Mouse (Mus musculus): Measurements from ENCODE around the gene Ifitm1. TPM values are rescaled to one million over a fixed set of nuclear protein-coding genes. Genes with fewer than 3 reads are reported as not detected.
A peak's percentile ranks its signal among the peaks of the same experiment; 100 is the strongest.

Ifitm1 gene
- polyA plus RNA-seq, 1 experiment = 76.2 TPM

DNA sequence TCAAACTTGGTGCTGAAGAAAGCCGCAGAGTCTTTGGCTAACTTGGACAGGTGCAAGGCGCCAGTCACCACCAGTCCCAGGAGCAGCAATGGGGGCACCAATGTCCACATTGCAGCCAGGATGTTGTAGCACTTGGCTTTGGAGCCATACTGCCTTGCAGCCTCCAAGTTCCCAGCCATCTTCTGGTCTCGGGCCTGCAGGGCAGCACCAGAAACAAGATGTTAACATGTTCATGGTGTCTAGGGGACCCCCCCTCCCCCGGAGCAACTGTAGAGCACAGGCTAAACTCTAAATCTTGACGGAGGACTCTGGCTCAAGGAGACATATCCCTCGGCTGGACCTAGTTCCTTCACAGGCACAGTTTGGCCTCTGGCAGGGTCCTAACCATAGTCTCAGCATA is 17.8 kb upstream of the Ifitm1 start:
- TF ChIP-seq FLI1 (IDR thresholded peaks at IDR 0.05; ENCODE audit: low read length) = no peak
- H3K36me3 ChIP-seq (replicated peaks; ENCODE audit: low read length) = peaks cover 100% of the 10 kb centered on the region
- no peaks in the 10 kb centered on the region for H3K27me3 ChIP-seq (replicated peaks)
- H3K4me3 ChIP-seq (replicated peaks) = no peak overlapping the region
- H3K4me1 ChIP-seq = peaks cover 100% of the 10 kb centered on the region
- H3K9me3 ChIP-seq = no peaks in the 10 kb centered on the region

DNA sequence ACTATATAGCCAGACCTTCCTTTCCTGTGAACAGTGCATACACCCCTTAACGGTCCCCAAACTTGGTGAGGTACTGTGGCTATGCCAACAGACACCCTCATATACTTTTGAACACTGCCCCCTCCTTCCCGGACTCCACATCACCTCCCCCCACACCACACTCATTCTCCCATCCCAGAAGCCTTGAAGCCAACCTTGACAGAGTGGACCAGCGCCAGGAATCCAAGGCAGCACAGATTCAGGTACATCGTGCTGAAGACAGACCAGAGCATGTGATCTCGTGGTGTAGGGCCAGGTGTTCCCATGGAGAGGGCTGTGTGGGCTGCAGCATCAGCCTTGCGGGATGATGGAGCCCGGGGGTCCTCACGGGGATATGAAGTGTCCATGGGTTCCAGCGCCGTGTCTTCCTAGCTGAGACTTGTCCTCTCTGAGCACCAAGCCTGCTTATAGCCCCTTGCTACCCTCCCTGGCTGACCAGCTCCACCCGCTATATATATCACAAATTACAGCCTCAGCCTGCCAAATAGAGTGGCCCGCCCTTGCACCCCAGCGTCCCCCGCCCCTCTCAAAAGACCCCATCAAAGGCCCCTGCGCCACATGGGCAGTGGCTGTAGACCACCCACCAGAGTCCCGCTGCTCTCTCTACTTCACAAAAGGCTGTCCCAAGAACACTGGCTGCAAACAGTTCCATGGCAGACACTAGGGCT is 17.0 kb upstream of the Ifitm1 start, which contains the start of gene Ifitm5:
Gene Ifitm5 (minus strand): TSS at position 468 of the 707 bp plus-strand sequence.
- TF ChIP-seq FLI1 (IDR thresholded peaks at IDR 0.05; ENCODE audit: low read length) (no peak), GATA1 (IDR thresholded peaks at IDR 0.05; ENCODE audit: borderline replicate concordance, low read length) (no peak)
- peaks cover 100% of the 10 kb centered on the region for H3K4me1 ChIP-seq

DNA sequence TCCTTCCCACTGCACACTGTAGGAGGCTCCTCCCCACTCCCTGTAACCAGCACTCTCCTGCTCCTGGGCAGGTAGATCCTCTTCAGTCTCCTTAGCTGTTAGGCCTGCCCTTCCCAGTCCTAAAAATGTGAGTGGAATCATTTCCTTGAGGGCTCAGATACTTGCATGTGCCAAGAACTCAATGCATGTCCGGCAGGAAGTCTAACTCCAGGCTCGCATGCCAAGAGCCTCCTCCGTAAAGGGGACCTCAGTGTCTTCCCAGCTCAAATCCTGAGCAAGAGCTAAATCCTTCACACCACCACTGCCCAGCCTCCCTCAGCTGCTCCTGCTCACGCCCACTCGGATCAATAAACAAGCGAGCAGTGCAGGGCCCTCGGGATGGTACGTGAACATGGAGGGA is 16.0 kb upstream of the Ifitm1 start:
- no peaks in the 10 kb centered on the region for H3K9me3 ChIP-seq
- H3K27me3 ChIP-seq (replicated peaks) = no peaks in the 10 kb centered on the region
- peaks cover 99% of the 10 kb centered on the region for H3K4me1 ChIP-seq
- TF ChIP-seq FLI1 (IDR thresholded peaks at IDR 0.05; ENCODE audit: low read length) = no peak
- TF ChIP-seq GATA1 (IDR thresholded peaks at IDR 0.05; ENCODE audit: borderline replicate concordance, low read length) = no peak
- peaks cover 84% of the 10 kb centered on the region for H3K36me3 ChIP-seq (replicated peaks; ENCODE audit: low read length)
- H3K4me3 ChIP-seq (replicated peaks) = peak overlapping the region; percentile 19

More for the DNA sequence above, 17.0 kb upstream of the Ifitm1 start, which contains the start of gene Ifitm5:
- Histone ChIP-seq H3K27me3 (replicated peaks) (no peaks in the 10 kb centered on the region), H3K36me3 (replicated peaks; ENCODE audit: low read length) (peaks cover 95% of the 10 kb centered on the region), H3K4me3 (replicated peaks) (peak within 1 kb of the TSS; percentile 19), H3K9me3 (no peaks in the 10 kb centered on the region)

DNA sequence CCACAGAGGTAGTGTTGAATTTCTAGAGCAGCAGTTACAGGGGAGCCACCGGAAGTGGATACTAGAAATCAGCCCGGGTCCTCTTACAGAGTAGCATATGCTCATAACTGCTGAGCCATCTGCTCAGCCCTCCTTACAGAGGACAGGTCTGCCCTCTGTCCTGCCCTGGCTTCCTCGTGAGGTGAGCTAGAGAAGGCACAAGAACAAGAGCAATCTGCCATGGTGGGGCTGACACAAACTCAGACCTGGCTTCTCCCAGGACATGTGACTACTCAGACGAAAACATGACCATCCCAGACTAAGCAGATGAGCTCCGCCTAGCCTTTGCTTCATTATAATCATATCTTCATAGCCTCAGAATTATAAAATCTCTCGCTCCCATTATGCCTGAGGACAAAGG is 15.3 kb upstream of the Ifitm1 start:
- no peaks in the 10 kb centered on the region for H3K27me3 ChIP-seq (replicated peaks)
- peaks cover 77% of the 10 kb centered on the region for H3K36me3 ChIP-seq (replicated peaks; ENCODE audit: low read length)
- H3K4me3 ChIP-seq (replicated peaks) = no peak overlapping the region
- peaks cover 99% of the 10 kb centered on the region for H3K4me1 ChIP-seq
- no peaks in the 10 kb centered on the region for H3K9me3 ChIP-seq
- TF ChIP-seq GATA1 (IDR thresholded peaks at IDR 0.05; ENCODE audit: borderline replicate concordance, low read length) = no peak
- TF ChIP-seq FLI1 (IDR thresholded peaks at IDR 0.05; ENCODE audit: low read length) = no peak

DNA sequence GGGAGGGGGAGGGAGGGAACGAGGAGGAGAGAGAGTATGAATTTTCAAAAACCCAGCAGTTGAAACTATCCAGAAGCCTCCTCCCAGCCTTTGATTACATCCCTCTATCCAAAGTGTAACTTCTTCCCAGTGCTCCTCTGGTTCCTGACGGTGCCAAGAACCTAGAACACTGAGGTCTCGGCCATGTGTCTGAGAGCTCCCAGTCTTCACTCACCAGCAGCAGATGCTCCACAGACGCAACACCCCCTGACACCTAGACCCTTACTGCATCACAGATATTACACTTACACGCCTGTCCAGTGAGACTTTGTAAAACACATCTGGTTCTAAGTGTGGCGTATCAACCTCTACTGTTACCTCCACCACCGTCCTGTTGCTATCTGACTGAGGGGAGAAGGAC is 14.6 kb upstream of the Ifitm1 start:
- Histone ChIP-seq H3K27me3 (replicated peaks) (no peaks in the 10 kb centered on the region), H3K9me3 (no peaks in the 10 kb centered on the region), H3K4me3 (replicated peaks) (peak overlapping the region; percentile 64), H3K36me3 (replicated peaks; ENCODE audit: low read length) (peaks cover 70% of the 10 kb centered on the region), H3K4me1 (peaks cover 99% of the 10 kb centered on the region)
- TF ChIP-seq GATA1 (IDR thresholded peaks at IDR 0.05; ENCODE audit: borderline replicate concordance, low read length) (no peak), FLI1 (IDR thresholded peaks at IDR 0.05; ENCODE audit: low read length) (no peak)

DNA sequence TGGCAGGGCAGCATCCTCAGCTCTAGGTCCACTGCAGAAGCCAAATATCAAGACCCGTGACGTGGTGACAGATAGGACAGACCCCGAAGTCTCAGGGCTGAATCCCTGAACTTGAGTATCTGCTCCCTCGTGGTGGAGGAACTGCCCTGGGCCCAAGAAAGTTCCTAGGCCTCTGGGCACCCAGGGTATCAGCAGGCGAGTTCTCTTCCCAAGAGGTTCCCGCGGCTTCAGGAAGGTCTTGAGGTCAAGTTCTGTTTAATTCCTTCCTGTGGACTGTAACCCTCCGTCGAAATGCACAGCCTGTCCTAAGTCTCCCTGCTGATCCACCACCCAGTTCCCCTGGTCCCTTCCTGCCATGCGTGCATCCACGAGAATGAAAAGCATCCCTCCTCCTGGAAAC is 13.9 kb upstream of the Ifitm1 start:
- Histone ChIP-seq H3K36me3 (replicated peaks; ENCODE audit: low read length) (peaks cover 63% of the 10 kb centered on the region), H3K4me3 (replicated peaks) (peak overlapping the region; percentile 84), H3K27me3 (replicated peaks) (no peaks in the 10 kb centered on the region), H3K4me1 (peaks cover 97% of the 10 kb centered on the region), H3K9me3 (no peaks in the 10 kb centered on the region)
- TF ChIP-seq FLI1 (IDR thresholded peaks at IDR 0.05; ENCODE audit: low read length) (no peak), GATA1 (IDR thresholded peaks at IDR 0.05; ENCODE audit: borderline replicate concordance, low read length) (no peak)

DNA sequence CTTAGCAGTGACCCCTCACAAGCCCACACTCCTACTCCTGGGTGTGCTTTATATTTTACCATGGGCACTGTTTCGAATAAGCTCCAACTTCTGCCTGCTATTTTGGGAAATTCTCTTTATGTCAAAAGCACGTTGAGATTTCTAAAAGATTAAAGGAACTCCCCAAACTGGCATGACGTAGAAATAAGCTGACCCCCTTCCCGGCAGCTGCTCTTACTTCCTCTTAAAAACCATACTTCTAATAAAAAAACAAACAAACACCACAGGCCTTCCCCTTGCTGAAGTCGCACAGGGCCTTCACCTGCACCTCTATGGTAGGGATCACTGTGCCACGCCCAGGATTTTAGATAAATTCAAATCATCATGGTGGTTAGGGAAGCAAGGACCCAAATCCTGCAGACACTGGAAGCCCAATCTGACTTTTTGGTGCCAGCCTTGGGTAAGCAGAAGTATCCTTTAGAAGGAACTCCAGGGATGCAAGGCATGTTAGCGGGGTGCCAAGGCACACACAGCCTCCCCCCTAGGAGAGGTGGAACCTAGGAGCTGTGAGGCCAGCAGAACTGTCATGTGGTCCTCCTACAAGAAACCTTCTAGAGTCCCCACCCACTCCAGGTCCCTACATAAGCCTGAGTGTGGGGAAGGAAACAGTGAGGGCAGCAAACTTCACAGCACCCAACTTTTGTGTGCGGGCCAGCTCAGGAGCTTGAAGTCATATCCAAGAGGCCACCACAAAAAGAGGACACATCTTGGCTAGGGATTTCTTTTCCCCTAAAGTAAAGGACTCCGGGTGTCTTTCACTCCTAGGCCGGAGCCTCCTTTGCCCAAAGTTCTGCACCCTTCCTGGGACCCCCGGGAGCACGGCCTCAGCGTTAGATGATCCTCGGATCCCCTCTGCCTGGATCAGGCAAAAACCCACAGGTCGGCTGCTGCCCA is 13.0 kb upstream of the Ifitm1 start:
- Histone ChIP-seq H3K36me3 (replicated peaks; ENCODE audit: low read length) (peaks cover 54% of the 10 kb centered on the region), H3K4me1 (peaks cover 94% of the 10 kb centered on the region), H3K27me3 (replicated peaks) (no peaks in the 10 kb centered on the region), H3K9me3 (no peaks in the 10 kb centered on the region), H3K4me3 (replicated peaks) (peak overlapping the region; percentile 95)
- TF ChIP-seq FLI1 (IDR thresholded peaks at IDR 0.05; ENCODE audit: low read length) (no peak), GATA1 (IDR thresholded peaks at IDR 0.05; ENCODE audit: borderline replicate concordance, low read length) (no peak)

DNA sequence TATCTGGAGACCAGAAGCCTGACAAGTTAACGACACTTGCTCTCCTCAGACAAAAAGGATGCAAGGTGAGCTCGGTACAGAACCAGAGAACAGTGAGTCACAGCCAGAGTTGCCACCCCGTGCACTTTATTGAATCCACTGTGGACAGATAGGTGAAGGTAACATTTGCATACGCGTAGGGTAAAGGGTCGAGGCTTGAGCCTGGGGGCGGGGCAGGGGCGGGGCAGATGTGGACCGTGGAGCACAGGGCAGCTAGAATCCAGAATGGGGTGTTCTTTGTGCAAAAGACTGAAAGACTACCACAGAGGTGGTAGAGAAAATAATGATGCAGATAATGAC is 12.3 kb upstream of the Ifitm1 start:
- Histone ChIP-seq H3K9me3 (no peaks in the 10 kb centered on the region), H3K4me1 (peaks cover 94% of the 10 kb centered on the region), H3K36me3 (replicated peaks; ENCODE audit: low read length) (peaks cover 47% of the 10 kb centered on the region), H3K4me3 (replicated peaks) (peak overlapping the region; percentile 95), H3K27me3 (replicated peaks) (no peaks in the 10 kb centered on the region)
- TF ChIP-seq GATA1 (IDR thresholded peaks at IDR 0.05; ENCODE audit: borderline replicate concordance, low read length) = no peak

DNA sequence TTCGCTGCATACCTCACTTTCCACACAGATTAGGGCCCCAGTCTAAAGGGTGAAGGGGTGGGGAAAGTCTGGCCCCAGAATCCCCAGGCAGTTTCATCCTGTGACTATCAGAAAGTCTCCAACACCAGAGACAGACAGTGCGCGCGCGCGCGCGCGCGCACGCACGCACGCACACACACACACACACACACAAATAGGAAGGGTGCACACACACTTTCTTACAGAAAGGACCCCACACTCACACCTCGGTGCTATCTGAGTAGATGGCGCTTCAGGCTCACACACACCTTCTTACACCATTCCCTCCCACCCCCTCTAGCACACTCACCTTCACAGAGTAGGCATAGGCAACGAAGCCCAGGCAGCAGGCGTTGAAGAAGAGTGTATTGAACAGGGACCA is 11.7 kb upstream of the Ifitm1 start:
- no peaks in the 10 kb centered on the region for H3K9me3 ChIP-seq
- peaks cover 41% of the 10 kb centered on the region for H3K36me3 ChIP-seq (replicated peaks; ENCODE audit: low read length)
- no peaks in the 10 kb centered on the region for H3K27me3 ChIP-seq (replicated peaks)
- H3K4me1 ChIP-seq = peaks cover 94% of the 10 kb centered on the region
- H3K4me3 ChIP-seq (replicated peaks) = peak overlapping the region; percentile 95
- TF ChIP-seq GATA1 (IDR thresholded peaks at IDR 0.05; ENCODE audit: borderline replicate concordance, low read length) = no peak
- no peak for TF ChIP-seq FLI1 (IDR thresholded peaks at IDR 0.05; ENCODE audit: low read length)

Data from megakaryocyte, embryonic 14.5 days (primary cell).